Mouse (Mus musculus) megakaryocyte progenitor cell, adult 5-6 weeks (primary cell): ENCODE measurements at regions not wholly inside any gene's neighbourhood (a gene's known extent, or its start where the extent isn't known, plus 50 kb on each side); places are given as distances from the start of the nearest gene placed in this dataset.

Experiments used
- ATAC-seq: replicated peaks from 2 replicates; pipeline ENCODE4 v1.8.0; 2016; ENCODE audit warnings: mild to moderate bottlenecking, moderate TSS enrichment, inconsistent platforms; ENCODE audit not compliant: poor library complexity

- no peak for ATAC-seq
Observed at GRCm38 (mm10) chr11:32924932-32925331, 100.5 kb upstream of the Smim23 start.

DNA sequence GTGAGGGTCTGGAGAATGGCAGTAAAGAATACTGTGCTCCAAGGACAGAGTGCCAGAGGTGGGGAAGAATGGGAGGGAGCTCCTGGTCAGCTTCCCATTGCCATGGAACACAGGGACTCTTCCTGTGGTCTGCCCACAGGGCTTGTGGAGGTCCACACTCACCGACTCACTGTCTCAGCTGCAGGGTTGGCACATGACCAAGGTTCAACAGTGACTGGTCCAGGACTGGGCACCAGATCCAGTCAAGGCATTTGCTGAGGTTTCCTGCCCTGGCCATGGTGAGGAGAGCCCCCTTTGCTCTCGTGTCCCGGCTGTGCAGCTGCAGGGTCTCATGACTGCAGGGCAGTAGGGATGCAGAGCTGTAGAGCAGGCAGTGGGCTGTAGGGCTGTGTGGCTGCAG lies 88.7 kb upstream of the Smim23 start:
- ATAC-seq, result no peak

- ATAC-seq, result no peak
Observed at GRCm38 (mm10) chr11:32911791-32912190, 87.4 kb upstream of the Smim23 start.

- ATAC-seq, result no peak
Observed at GRCm38 (mm10) chr11:32908723-32909411, 84.5 kb upstream of the Smim23 start.

DNA sequence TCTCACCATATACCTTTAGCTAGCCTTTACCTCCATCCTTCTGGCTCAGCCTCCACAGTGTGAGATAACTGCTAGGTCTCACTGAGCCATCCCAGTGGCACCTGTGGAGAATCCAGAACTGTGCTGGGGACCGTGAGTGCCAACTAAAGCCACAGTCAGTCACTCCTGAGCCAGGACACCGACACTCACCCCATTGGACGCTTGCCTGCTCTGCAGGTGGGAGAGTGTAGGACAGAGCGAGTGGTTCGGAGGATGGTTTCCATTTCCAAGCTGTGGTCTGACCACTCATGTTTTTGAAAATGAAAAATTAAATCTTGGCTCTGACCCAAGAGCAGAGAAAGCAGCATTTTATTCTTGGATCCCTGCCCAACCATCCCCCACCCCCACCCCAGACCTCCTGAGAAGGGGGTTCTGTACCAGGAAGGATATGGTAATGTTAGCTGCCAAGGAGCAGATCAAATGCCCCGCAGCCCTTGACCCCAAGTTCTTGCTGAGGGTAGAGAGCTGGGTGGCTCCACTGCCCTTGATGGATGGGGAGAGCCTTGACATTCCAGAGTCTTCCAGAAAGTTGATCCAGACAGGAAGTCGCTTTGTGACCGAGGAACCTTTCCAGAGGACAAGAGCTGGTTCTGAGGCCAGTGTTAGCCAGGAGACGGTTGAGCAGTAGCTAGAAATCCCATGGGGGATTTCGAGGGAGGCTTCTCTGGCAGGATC lies 83.3 kb upstream of the Smim23 start:
- ATAC-seq, result no peak

- no peak for ATAC-seq
Observed at GRCm38 (mm10) chr11:32903970-32904369, 79.6 kb upstream of the Smim23 start.

DNA sequence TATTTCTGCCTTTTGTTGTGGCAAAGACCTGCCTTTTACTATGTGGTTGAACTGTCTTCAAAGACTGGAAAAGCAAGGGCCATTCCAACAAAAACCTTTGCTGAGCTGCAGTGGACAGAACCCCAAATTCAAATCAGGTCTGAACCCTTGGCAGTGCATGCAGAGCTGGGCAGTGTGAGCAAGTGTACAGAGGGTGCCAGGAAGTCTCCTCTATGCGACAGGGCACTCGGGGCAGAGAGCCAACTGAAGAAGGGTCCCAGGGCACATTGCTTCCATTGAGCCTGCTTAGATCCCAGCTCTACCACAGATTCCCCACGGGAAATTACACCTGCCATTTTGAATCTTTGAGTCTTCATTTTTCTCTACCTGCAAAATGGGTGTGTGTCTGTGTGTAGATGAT lies 79.0 kb upstream of the Smim23 start:
- no peak for ATAC-seq

GRCm38 (mm10) chr11:32902923-32903322 lies 78.5 kb upstream of the Smim23 start:
- ATAC-seq, result no peak

DNA sequence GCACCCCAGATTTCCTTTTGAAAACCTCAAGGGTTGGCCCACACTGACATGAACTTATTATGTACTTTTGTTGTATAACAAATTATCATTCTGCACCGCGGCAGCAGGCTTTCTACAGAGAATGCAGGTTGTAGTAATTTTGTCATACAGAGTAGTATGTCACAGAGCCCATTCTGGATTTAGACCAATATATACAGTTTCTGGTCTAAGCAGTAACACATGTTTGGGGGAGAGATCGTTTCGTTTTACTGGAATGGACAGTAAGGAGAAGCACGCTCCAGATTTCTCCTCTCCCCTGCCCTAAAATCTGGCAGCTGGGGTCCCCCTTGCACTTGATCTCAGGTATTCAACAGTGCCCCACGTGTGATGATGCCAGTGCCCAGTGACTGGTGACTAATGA lies 76.0 kb upstream of the Smim23 start:
- ATAC-seq, result no peak

- ATAC-seq, result no peak
Observed at GRCm38 (mm10) chr11:32899604-32900216, 75.3 kb upstream of the Smim23 start.

GRCm38 (mm10) chr11:32895400-32895799 lies 71.0 kb upstream of the Smim23 start:
- ATAC-seq, result no peak

- ATAC-seq, result no peak
Observed at GRCm38 (mm10) chr11:32893146-32893903, 68.9 kb upstream of the Smim23 start.

DNA sequence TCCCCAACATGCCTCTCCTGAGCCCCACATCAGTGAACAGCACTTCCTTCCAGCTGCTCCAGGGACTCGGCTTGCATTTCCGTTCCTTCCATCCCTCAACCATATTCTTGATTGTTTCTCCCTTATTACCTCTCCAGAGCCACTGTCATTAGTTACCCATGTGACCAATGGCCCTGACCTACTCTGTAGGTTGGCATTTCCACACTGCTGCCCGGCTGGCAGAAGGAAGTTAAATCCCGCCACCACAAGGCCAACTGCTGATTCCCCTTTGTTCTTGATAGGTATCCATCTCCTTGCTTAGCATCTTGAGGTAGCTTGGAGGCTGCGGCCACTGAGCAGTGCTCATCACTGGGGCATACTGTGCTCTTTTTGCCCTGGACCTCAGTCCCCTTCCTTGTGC lies 68.1 kb upstream of the Smim23 start:
- ATAC-seq, result no peak

GRCm38 (mm10) chr11:32889248-32889647 lies 64.8 kb upstream of the Smim23 start:
- no peak for ATAC-seq

DNA sequence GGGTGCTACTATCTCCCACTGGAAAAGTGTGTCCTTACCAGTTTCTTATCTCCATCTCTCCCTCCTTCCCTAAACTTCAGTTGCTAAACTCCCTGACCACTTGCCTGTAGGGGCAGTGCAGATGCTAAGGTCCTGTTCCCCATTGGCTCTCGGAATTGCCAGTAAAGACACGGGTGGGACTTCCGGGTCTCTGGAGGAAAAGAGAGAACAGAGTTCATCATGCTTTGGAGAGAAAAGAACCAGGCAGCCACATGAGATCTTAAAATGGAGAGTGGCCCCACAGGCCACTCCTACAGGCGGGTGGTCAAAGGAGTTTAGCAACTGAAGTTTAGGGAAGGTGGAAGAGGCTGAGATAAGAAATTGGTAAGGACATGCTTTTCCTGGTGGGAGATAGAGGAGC lies 60.3 kb upstream of the Smim23 start:
- no peak for ATAC-seq

DNA sequence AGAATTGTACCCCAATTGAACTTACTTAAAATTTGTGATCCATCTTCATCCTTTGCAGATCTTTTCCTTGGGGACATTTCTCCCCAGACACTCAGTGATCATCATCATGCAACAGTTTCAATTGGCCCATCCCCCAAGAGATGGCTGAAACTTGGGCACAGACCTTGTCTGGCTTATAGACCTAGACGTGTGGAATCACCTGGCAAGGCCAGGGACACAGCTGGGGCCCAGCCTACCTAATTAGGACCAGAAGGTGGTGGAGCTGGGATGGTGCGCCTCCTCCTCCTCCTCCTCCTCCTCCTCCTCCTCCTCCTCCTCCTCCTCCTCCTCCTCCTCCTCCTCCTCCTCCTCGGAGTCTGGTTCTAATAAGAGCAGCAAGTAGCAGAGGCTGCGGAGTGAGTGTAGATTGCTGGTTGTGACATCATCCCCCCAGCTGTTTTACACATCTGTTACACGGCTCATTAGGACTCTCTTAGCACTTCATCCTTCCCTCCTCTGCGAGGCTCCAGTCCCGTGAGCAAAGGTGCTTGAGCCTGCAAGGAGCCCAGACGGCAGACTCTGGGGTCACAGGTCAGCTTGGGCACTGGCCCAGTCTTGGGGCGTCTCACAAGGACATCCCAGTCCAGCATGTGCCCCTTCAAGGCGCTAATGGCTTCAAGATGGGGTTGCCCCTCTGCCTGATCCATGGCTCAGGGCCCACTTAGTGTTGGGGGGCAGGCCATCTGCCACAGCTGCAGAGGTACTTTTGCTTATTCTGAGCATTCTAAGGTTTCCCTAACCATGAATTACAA lies 58.9 kb upstream of the Smim23 start:
- no peak for ATAC-seq

- ATAC-seq, result no peak
Observed at GRCm38 (mm10) chr11:32878967-32879366, 54.6 kb upstream of the Smim23 start.
